Mouse (Mus musculus) lung, embryonic 14.5 days (tissue): ENCODE data around the gene Hmgcs2. TPM values are rescaled to one million over a fixed set of nuclear protein-coding genes. Genes with fewer than 3 reads are reported as not detected.
"Not testable (repeated sequence)": the region's sequence is repeated elsewhere in the genome, so short reads cannot be mapped to it uniquely, and the experiment has no call there.

Source experiments
- ATAC-seq: fragments of 200-750 bp; cut with Nextera tagmentation; 2 replicates; pipeline ENCODE4 v1.8.0; 2017; ENCODE audit warnings: mild to moderate bottlenecking, moderate TSS enrichment, moderate library complexity; ENCODE audit not compliant: insufficient read depth
- DNase-seq: peaks from one replicate; pipeline ENCODE4 v3.0.0-alpha.2; 2015
- H3K27ac ChIP-seq: fragments of 300-500 bp; sonication (generic); 2 replicates; pipeline ENCODE4 v1.5.1; 2014; ENCODE audit warnings: low read depth, mild to moderate bottlenecking, moderate library complexity
- H3K27me3 ChIP-seq: fragments of 300-500 bp; sonication (generic); 2 replicates; pipeline ENCODE4 v1.6.1; 2014; ENCODE audit warnings: low read length, control low read depth; ENCODE audit not compliant: insufficient read depth
- H3K36me3 ChIP-seq: fragments of 300-500 bp; sonication (generic); 2 replicates; pipeline ENCODE4 v1.6.1; 2014; ENCODE audit warnings: control low read depth; ENCODE audit not compliant: insufficient read depth
- H3K4me1 ChIP-seq: fragments of 300-500 bp; sonication (generic); 2 replicates; pipeline ENCODE4 v1.6.1; 2014; ENCODE audit warnings: antibody characterized with exemption, control low read depth; ENCODE audit not compliant: insufficient read depth
- H3K4me2 ChIP-seq: fragments of 300-500 bp; sonication (generic); 2 replicates; pipeline ENCODE4 v1.6.1; 2014; ENCODE audit warnings: mild to moderate bottlenecking
- H3K4me3 ChIP-seq: fragments of 300-500 bp; sonication (generic); 2 replicates; pipeline ENCODE4 v1.5.1; 2014; ENCODE audit warnings: low read depth, low read length
- H3K9ac ChIP-seq: fragments of 300-500 bp; sonication (generic); 2 replicates; pipeline ENCODE4 v1.6.1; 2014
- H3K9me3 ChIP-seq: fragments of 300-500 bp; sonication (generic); 2 replicates; pipeline ENCODE4 v1.6.1; 2016; ENCODE audit warnings: low read depth, low read length, control low read depth
- CTCF ChIP-seq: IDR thresholded peaks from 2 replicates; pipeline ENCODE4 v1.5.1; 2016; ENCODE audit warnings: antibody characterized with exemption, low read depth
- whole genome bisulfite sequencing: fragments of 180-500 bp; shearing (Covaris S2); extraction: QIAGEN DNeasy Blood & Tissue Kit; methylation state at CpG from one replicate; pipeline ENCODE4 v1.1.7; 2014; 5-methylcytosine and 5-hydroxymethylcytosine counted together
- polyA plus RNA-seq: library from polyadenylated mRNA; unstranded; fragments of >200 nt; fragmentation: Nextera tagmentation; extraction: Ambion mirVana; gene quantifications from 2 replicates; pipeline ENCODE4 v1.2.1, GENCODE M21; 2014

Hmgcs2 gene
- polyA plus RNA-seq, 1 experiment from 2014 or later = 1.2 TPM

GRCm38 (mm10) chr3:98336661-98337654 lies 56.7 kb downstream of the Hmgcs2 start:
- 0 out of 2 replicates have a peak, but pooled peaks cover 6% of the 10 kb centered on the region for H3K4me1 ChIP-seq
- H3K27me3 ChIP-seq = no peaks in the 10 kb centered on the region
- H3K9me3 ChIP-seq = no peaks in the 10 kb centered on the region
- 76% methylated on average over 22 of the region's 22 CpGs for WGBS
- peaks cover 21% of the 10 kb centered on the region for H3K36me3 ChIP-seq
- H3K4me3 ChIP-seq = no peak overlapping the region
- ATAC-seq (no peak), DNase-seq (peak; percentile 21)
- no peak overlapping the region for H3K27ac ChIP-seq
- H3K9ac ChIP-seq = no peak overlapping the region
- no peak overlapping the region for H3K4me2 ChIP-seq
- TF ChIP-seq CTCF = no peak

GRCm38 (mm10) chr3:98338584-98339041 lies 58.4 kb downstream of the Hmgcs2 start:
- Histone ChIP-seq H3K4me3 (peak overlapping the region; percentile 64), H3K36me3 (0 out of 2 replicates have a peak, but pooled peaks cover 10% of the 10 kb centered on the region), H3K9ac (peak overlapping the region; percentile 69), H3K9me3 (no peaks in the 10 kb centered on the region), H3K27ac (peak overlapping the region; percentile 67), H3K4me2 (peak overlapping the region; percentile 95), H3K4me1 (0 out of 2 replicates have a peak, but pooled peaks cover 6% of the 10 kb centered on the region), H3K27me3 (no peaks in the 10 kb centered on the region)
- ATAC-seq (peak; percentile 65; the same call in 1 of the 2 replicates), DNase-seq (peak; percentile 78)
- 5% methylated on average over 15 of the region's 15 CpGs for WGBS
- TF ChIP-seq CTCF = no peak

GRCm38 (mm10) chr3:98339097-98339705 lies 59.0 kb downstream of the Hmgcs2 start:
- Histone ChIP-seq H3K4me3 (peak overlapping the region; percentile 64), H3K4me1 (0 out of 2 replicates have a peak, but pooled peaks cover 6% of the 10 kb centered on the region), H3K9me3 (no peaks in the 10 kb centered on the region), H3K9ac (peak overlapping the region; percentile 69), H3K36me3 (0 out of 2 replicates have a peak, but pooled peaks cover 10% of the 10 kb centered on the region), H3K27ac (peak overlapping the region; percentile 67), H3K4me2 (peak overlapping the region; percentile 95), H3K27me3 (no peaks in the 10 kb centered on the region)
- TF ChIP-seq CTCF = no peak
- ATAC-seq = peak; percentile 67
- under 1% methylated on average over 46 of the region's 46 CpGs for WGBS
- peak; percentile 58 for DNase-seq

GRCm38 (mm10) chr3:98339706-98340109 lies 59.5 kb downstream of the Hmgcs2 start, which contains the start of gene Phgdh:
TSS of gene Phgdh (minus strand) at chr3:98339990.
- not testable (repeated sequence) for H3K4me1 ChIP-seq, H3K27me3 ChIP-seq, H3K9me3 ChIP-seq, H3K36me3 ChIP-seq
- 0% methylated on average over 9 of the region's 10 CpGs for WGBS
- DNase-seq = peak; percentile 88
- H3K4me2 ChIP-seq = peak within 1 kb of the TSS; percentile 95
- peak within 1 kb of the TSS; percentile 64 for H3K4me3 ChIP-seq
- H3K27ac ChIP-seq = peak within 1 kb of the TSS; percentile 67
- H3K9ac ChIP-seq = peak within 1 kb of the TSS; percentile 69
- ATAC-seq = peak; percentile 84

GRCm38 (mm10) chr3:98340818-98341594 lies 60.8 kb downstream of the Hmgcs2 start:
- no peak for TF ChIP-seq CTCF

GRCm38 (mm10) chr3:98343235-98343634 lies 63.0 kb downstream of the Hmgcs2 start:
- ATAC-seq (no peak), DNase-seq (no peak)
- Histone ChIP-seq H3K9me3 (no peaks in the 10 kb centered on the region), H3K9ac (no peak overlapping the region), H3K27me3 (no peaks in the 10 kb centered on the region), H3K4me2 (no peak overlapping the region), H3K27ac (no peak overlapping the region), H3K4me1 (0 out of 2 replicates have a peak, but pooled peaks cover 4% of the 10 kb centered on the region), H3K36me3 (no peaks in the 10 kb centered on the region), H3K4me3 (no peak overlapping the region)
- no peak for TF ChIP-seq CTCF
- WGBS = 87% methylated on average over 3 of the region's 3 CpGs

More at GRCm38 (mm10) chr3:98340818-98341594, 60.8 kb downstream of the Hmgcs2 start:
- Histone ChIP-seq H3K27ac (no peak overlapping the region), H3K4me2 (no peak overlapping the region), H3K36me3 (no peaks in the 10 kb centered on the region), H3K9ac (no peak overlapping the region), H3K9me3 (no peaks in the 10 kb centered on the region), H3K4me1 (0 out of 2 replicates have a peak, but pooled peaks cover 6% of the 10 kb centered on the region), H3K4me3 (no peak overlapping the region), H3K27me3 (no peaks in the 10 kb centered on the region)
- DNase-seq (no peak), ATAC-seq (no peak)
- 67% methylated on average over 17 of the region's 17 CpGs for WGBS
